Mouse (Mus musculus): ENCODE data around the gene Atp5l. TPM values are rescaled to one million over a fixed set of nuclear protein-coding genes. Genes with fewer than 3 reads are reported as not detected.
A peak's percentile ranks its signal among the peaks of the same experiment; 100 is the strongest.

Atp5l gene
- polyA plus RNA-seq, 1 experiment: 773 TPM

DNA sequence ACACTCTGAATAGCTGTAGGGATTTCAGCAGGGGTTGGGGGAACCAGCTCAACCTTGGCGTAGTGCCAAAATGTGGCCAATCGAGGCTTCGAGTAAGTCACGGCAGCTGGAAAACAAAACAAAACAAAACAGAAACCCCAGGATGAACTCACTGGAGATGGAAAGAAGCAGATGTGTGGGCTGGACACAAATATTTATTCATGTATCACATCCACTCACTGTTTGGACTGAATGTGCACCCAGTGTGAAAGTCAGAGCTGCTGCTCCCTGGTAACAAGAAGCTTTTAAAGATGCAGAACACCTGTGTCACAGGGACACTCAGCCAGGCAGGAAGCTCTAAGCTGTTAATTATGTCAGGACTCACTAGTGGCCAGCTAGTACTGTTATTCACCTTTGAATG lies 5.8 kb downstream of the Atp5l start:
- H3K27me3 ChIP-seq (ENCODE audit: control insufficient read depth, insufficient read depth, insufficient read length): no peaks in the 10 kb centered on the region
- H3K79me2 ChIP-seq (ENCODE audit: control insufficient read depth, insufficient read depth): peaks cover 67% of the 10 kb centered on the region
- peaks cover 27% of the 10 kb centered on the region for H3K36me3 ChIP-seq (ENCODE audit: control insufficient read depth, insufficient read depth)
- H3K4me3 ChIP-seq: no peak overlapping the region
- H3K4me2 ChIP-seq (ENCODE audit: low read depth): no peak overlapping the region
- H3ac ChIP-seq (ENCODE audit: control insufficient read depth, insufficient read length): no peak overlapping the region
- no peak for TF ChIP-seq MYOD1 (IDR thresholded peaks at IDR 0.05; ENCODE audit: control insufficient read depth in 1 of 3, insufficient read length in 2 of 3, low read depth in 2 of 3)
- no peak for TF ChIP-seq POLR2A (IDR thresholded peaks at IDR 0.05; ENCODE audit: insufficient read length, low read depth)
- no peak for TF ChIP-seq MAX (IDR thresholded peaks at IDR 0.05; ENCODE audit: low read depth)
- no peak for TF ChIP-seq REST (IDR thresholded peaks at IDR 0.05; ENCODE audit: insufficient read depth, insufficient read length)
- TF ChIP-seq E2F4 (IDR thresholded peaks at IDR 0.05; ENCODE audit: insufficient read depth): no peak
- TF ChIP-seq TCF12 (IDR thresholded peaks at IDR 0.05; ENCODE audit: insufficient read depth, poor library complexity, severe bottlenecking): no peak

DNA sequence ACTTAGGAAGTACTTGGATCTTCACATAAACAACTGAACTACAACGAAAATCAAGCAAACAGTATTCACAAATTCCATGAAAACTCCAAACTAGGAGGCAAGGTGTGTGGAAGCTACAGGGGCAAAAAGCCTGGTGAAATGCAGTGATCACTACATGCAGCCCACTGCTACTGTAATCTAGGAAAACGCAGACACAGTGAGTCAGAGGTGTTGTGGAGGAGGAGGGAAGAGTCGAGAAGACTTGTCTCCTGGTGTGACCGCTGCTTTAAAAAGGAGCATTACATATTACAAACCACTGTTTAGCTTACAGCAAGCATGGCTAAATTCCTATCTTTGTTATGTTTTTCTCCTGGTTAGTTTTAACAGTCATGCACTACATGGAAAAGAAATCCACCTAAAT lies 9.2 kb downstream of the Atp5l start:
- H3K4me3 ChIP-seq: no peak overlapping the region
- H3K4me2 ChIP-seq (ENCODE audit: low read depth): no peak overlapping the region
- H3K79me2 ChIP-seq (ENCODE audit: control insufficient read depth, insufficient read depth): peaks cover 33% of the 10 kb centered on the region
- TF ChIP-seq REST (IDR thresholded peaks at IDR 0.05; ENCODE audit: insufficient read depth, insufficient read length) (no peak), SRF (IDR thresholded peaks at IDR 0.05; ENCODE audit: control insufficient read depth, insufficient read length, low read depth) (no peak), TCF3 (IDR thresholded peaks at IDR 0.05; ENCODE audit: insufficient read length, low read depth) (no peak), USF1 (IDR thresholded peaks at IDR 0.05; ENCODE audit: low read depth) (no peak), MYOD1 (IDR thresholded peaks at IDR 0.05; ENCODE audit: control insufficient read depth in 1 of 3, insufficient read length in 2 of 3, low read depth in 2 of 3) (no peak), E2F4 (IDR thresholded peaks at IDR 0.05; ENCODE audit: insufficient read depth) (no peak), MYOG (IDR thresholded peaks at IDR 0.05; ENCODE audit: control insufficient read depth in 1 of 3, insufficient read depth in 1 of 3, insufficient read length in 2 of 3, low read depth in 2 of 3) (no peak), CEBPB (IDR thresholded peaks at IDR 0.05; ENCODE audit: insufficient read depth, poor library complexity, severe bottlenecking) (no peak), POLR2A (IDR thresholded peaks at IDR 0.05; ENCODE audit: insufficient read length, low read depth) (no peak), POLR2AphosphoS2 (IDR thresholded peaks at IDR 0.05; ENCODE audit: insufficient read length, low read depth) (no peak), TCF12 (IDR thresholded peaks at IDR 0.05; ENCODE audit: insufficient read depth, poor library complexity, severe bottlenecking) (no peak), MAX (IDR thresholded peaks at IDR 0.05; ENCODE audit: low read depth) (no peak)
- H3ac ChIP-seq (ENCODE audit: control insufficient read depth, insufficient read length): no peak overlapping the region
- H3K27me3 ChIP-seq (ENCODE audit: control insufficient read depth, insufficient read depth, insufficient read length): no peaks in the 10 kb centered on the region
- H3K36me3 ChIP-seq (ENCODE audit: control insufficient read depth, insufficient read depth): peaks cover 27% of the 10 kb centered on the region

DNA sequence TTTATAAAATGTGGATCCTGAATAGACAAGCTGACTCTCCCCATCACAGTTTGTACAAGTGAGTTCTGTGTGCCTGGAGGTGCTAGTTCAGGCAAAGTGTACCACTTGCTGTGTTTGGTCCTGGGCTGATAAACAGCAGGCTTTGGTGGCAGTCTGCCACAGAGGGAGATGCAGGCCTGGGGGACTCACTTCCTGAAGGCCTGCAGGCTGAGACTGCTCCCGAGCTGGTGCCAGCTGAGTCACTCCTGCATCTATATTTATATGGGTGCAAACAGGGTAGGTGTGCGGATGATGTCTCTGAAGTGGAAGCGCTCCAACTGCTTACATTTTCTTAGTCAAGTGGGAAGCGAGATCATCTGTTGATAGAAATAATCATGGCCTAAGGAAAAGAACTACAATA lies 14.9 kb downstream of the Atp5l start:
- Histone ChIP-seq H3K36me3 (ENCODE audit: control insufficient read depth, insufficient read depth) (peaks cover 4% of the 10 kb centered on the region), H3K27me3 (ENCODE audit: control insufficient read depth, insufficient read depth, insufficient read length) (no peaks in the 10 kb centered on the region), H3ac (ENCODE audit: control insufficient read depth, insufficient read length) (no peak overlapping the region), H3K4me2 (ENCODE audit: low read depth) (peak overlapping the region; percentile 81), H3K4me3 (peak overlapping the region; percentile 1), H3K79me2 (ENCODE audit: control insufficient read depth, insufficient read depth) (no peaks in the 10 kb centered on the region)
- TF ChIP-seq SRF (IDR thresholded peaks at IDR 0.05; ENCODE audit: control insufficient read depth, insufficient read length, low read depth): no peak
- TF ChIP-seq POLR2A (IDR thresholded peaks at IDR 0.05; ENCODE audit: insufficient read length, low read depth): no peak
- no peak for TF ChIP-seq REST (IDR thresholded peaks at IDR 0.05; ENCODE audit: insufficient read depth, insufficient read length)
- no peak for TF ChIP-seq USF1 (IDR thresholded peaks at IDR 0.05; ENCODE audit: low read depth)
- no peak for TF ChIP-seq TCF3 (IDR thresholded peaks at IDR 0.05; ENCODE audit: insufficient read length, low read depth)
- TF ChIP-seq CEBPB (IDR thresholded peaks at IDR 0.05; ENCODE audit: insufficient read depth, poor library complexity, severe bottlenecking): no peak
- TF ChIP-seq MAX (IDR thresholded peaks at IDR 0.05; ENCODE audit: low read depth): no peak
- no peak for TF ChIP-seq E2F4 (IDR thresholded peaks at IDR 0.05; ENCODE audit: insufficient read depth)
- TF ChIP-seq POLR2AphosphoS2 (IDR thresholded peaks at IDR 0.05; ENCODE audit: insufficient read length, low read depth): no peak
- no peak for TF ChIP-seq TCF12 (IDR thresholded peaks at IDR 0.05; ENCODE audit: insufficient read depth, poor library complexity, severe bottlenecking)
- TF ChIP-seq MYOG (IDR thresholded peaks at IDR 0.05; ENCODE audit: control insufficient read depth in 1 of 3, insufficient read depth in 1 of 3, insufficient read length in 2 of 3, low read depth in 2 of 3): no peak
- TF ChIP-seq MYOD1 (IDR thresholded peaks at IDR 0.05; ENCODE audit: control insufficient read depth in 1 of 3, insufficient read length in 2 of 3, low read depth in 2 of 3): no peak

DNA sequence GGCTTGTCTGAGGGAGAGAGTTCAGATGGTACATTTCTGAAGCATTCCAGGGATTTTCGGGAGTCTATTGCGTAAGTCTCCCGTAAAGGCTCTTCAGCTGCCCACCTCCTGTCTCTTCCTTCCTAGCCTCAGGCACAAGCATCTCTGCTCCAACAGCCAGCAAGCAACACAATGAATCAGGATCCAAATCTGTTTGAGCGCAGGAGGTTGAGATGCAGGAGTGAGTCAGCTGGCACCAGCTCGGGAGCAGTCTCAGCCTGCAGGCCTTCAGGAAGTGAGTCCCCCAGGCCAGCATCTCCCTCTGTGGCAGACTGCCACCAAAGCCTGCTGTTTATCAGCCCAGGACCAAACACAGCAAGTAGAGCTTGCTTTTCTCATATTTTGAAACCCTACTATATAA lies 15.6 kb downstream of the Atp5l start:
- peak overlapping the region; percentile 81 for H3K4me2 ChIP-seq (ENCODE audit: low read depth)
- H3ac ChIP-seq (ENCODE audit: control insufficient read depth, insufficient read length): no peak overlapping the region
- no peaks in the 10 kb centered on the region for H3K27me3 ChIP-seq (ENCODE audit: control insufficient read depth, insufficient read depth, insufficient read length)
- H3K36me3 ChIP-seq (ENCODE audit: control insufficient read depth, insufficient read depth): no peaks in the 10 kb centered on the region
- no peaks in the 10 kb centered on the region for H3K79me2 ChIP-seq (ENCODE audit: control insufficient read depth, insufficient read depth)
- no peak for TF ChIP-seq POLR2A (IDR thresholded peaks at IDR 0.05; ENCODE audit: insufficient read length, low read depth)
- peak; percentile 92 for TF ChIP-seq CEBPB (IDR thresholded peaks at IDR 0.05; ENCODE audit: insufficient read depth, poor library complexity, severe bottlenecking)
- H3K4me3 ChIP-seq: no peak overlapping the region

DNA sequence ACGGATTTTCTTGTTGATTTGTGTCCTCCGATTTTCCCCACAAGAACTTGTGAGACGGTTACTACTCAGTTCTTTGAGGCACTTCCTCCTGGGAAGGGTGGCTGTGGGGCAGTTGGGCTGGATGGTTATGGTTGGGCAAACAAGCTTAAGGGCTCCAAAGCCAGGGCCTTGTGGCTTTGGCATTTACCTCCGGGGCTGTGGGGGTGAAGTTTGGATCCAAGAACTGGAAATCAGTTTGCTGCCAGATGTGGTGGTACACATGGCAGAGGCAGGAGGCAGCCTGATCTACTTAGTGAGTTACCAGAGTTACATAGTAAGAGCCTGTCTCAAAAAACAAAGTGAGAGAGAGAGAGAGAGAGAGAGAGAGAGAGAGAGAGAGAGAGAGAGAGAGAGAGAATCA lies 16.7 kb downstream of the Atp5l start:
- Histone ChIP-seq H3K79me2 (ENCODE audit: control insufficient read depth, insufficient read depth) (no peaks in the 10 kb centered on the region), H3K27me3 (ENCODE audit: control insufficient read depth, insufficient read depth, insufficient read length) (no peaks in the 10 kb centered on the region), H3K4me3 (no peak overlapping the region), H3K36me3 (ENCODE audit: control insufficient read depth, insufficient read depth) (no peaks in the 10 kb centered on the region), H3K4me2 (ENCODE audit: low read depth) (no peak overlapping the region), H3ac (ENCODE audit: control insufficient read depth, insufficient read length) (no peak overlapping the region)
- no peak for TF ChIP-seq MAX (IDR thresholded peaks at IDR 0.05; ENCODE audit: low read depth)
- TF ChIP-seq TCF3 (IDR thresholded peaks at IDR 0.05; ENCODE audit: insufficient read length, low read depth): no peak
- TF ChIP-seq TCF12 (IDR thresholded peaks at IDR 0.05; ENCODE audit: insufficient read depth, poor library complexity, severe bottlenecking): no peak
- TF ChIP-seq CEBPB (IDR thresholded peaks at IDR 0.05; ENCODE audit: insufficient read depth, poor library complexity, severe bottlenecking): no peak
- TF ChIP-seq REST (IDR thresholded peaks at IDR 0.05; ENCODE audit: insufficient read depth, insufficient read length): no peak
- TF ChIP-seq SRF (IDR thresholded peaks at IDR 0.05; ENCODE audit: control insufficient read depth, insufficient read length, low read depth): no peak
- TF ChIP-seq E2F4 (IDR thresholded peaks at IDR 0.05; ENCODE audit: insufficient read depth): no peak
- no peak for TF ChIP-seq POLR2AphosphoS2 (IDR thresholded peaks at IDR 0.05; ENCODE audit: insufficient read length, low read depth)
- no peak for TF ChIP-seq MYOG (IDR thresholded peaks at IDR 0.05; ENCODE audit: control insufficient read depth in 1 of 3, insufficient read depth in 1 of 3, insufficient read length in 2 of 3, low read depth in 2 of 3)
- no peak for TF ChIP-seq POLR2A (IDR thresholded peaks at IDR 0.05; ENCODE audit: insufficient read length, low read depth)
- no peak for TF ChIP-seq MYOD1 (IDR thresholded peaks at IDR 0.05; ENCODE audit: control insufficient read depth in 1 of 3, insufficient read length in 2 of 3, low read depth in 2 of 3)
- no peak for TF ChIP-seq USF1 (IDR thresholded peaks at IDR 0.05; ENCODE audit: low read depth)

Data from myocyte (in vitro differentiated cells).